Mouse (Mus musculus): ENCODE measurements around the gene Cars2. TPM values are rescaled to one million over a fixed set of nuclear protein-coding genes. Genes with fewer than 3 reads are reported as not detected.
"Not testable (repeated sequence)": the region's sequence is repeated elsewhere in the genome, so short reads cannot be mapped to it uniquely, and the experiment has no call there.

Cars2 gene
- polyA plus RNA-seq, 1 experiment from 2014 or later, result 21.6 TPM

- Histone ChIP-seq H3K4me2 (replicated peaks) (no peak overlapping the region), H3K27ac (no peak overlapping the region), H3K9me3 (no peaks in the 10 kb centered on the region), H3K9ac (no peak overlapping the region), H3K36me3 (peaks cover 14% of the 10 kb centered on the region), H3K4me3 (no peak overlapping the region), H3K4me1 (peaks cover 22% of the 10 kb centered on the region), H3K27me3 (0 out of 2 replicates have a peak, but pooled peaks cover 3% of the 10 kb centered on the region)
- ATAC-seq (ENCODE audit: insufficient number of reproducible peaks, insufficient read depth, low FRiP score, low TSS enrichment), result no peak
- 95% methylated on average over 4 of the region's 4 CpGs for WGBS
Observed at GRCm38 (mm10) chr8:11570742-11571141, 20.2 kb upstream of the Cars2 start.

DNA sequence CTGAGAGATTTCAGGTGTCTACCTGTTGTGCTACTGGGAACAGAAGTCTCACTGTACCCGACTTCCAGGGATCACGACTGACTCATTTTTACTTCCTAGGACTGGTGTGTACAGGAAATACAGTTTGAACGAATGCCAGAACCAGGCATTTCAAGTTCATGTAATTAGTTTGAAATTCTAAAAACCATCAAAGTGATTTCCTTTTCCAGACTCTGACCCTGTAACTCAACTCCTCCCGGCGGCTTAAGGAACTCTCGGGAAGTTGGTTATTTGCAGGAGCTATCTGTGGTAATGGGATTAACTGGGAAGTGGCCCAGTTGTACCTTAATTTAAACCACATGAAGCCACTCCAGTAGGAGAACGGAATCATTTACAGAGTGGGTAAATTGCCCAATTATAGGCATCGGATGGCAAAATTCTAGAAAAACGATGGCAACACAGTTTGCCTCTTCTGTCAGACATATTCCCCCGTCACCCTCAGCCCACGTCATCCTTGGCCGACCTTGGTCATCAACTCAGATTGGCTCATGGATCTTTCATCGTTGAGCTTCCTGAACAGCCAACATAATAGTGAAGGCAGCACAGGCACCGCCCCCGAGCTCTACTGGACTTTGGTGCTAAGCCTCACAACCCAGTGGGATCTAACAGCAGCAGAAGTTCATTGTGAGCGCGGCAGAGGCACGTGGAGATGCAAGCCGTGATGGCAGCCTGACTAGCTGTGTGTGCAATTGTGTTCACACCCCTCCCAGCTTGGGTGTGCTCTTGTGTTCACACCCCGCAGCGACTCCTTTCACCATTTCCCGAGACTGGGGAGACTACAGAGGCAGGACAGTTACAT, 18.9 kb upstream of the Cars2 start:
- ATAC-seq (ENCODE audit: insufficient number of reproducible peaks, insufficient read depth, low FRiP score, low TSS enrichment), result no peak
- H3K4me3 ChIP-seq, result no peak overlapping the region
- H3K27me3 ChIP-seq, result 0 out of 2 replicates have a peak, but pooled peaks cover 3% of the 10 kb centered on the region
- H3K4me1 ChIP-seq, result peaks cover 13% of the 10 kb centered on the region
- no peak overlapping the region for H3K27ac ChIP-seq
- 41% methylated on average over 22 of the region's 22 CpGs for WGBS
- H3K36me3 ChIP-seq, result peaks cover 26% of the 10 kb centered on the region
- H3K9me3 ChIP-seq, result no peaks in the 10 kb centered on the region
- H3K9ac ChIP-seq, result no peak overlapping the region
- H3K4me2 ChIP-seq (replicated peaks), result no peak overlapping the region

- H3K9me3 ChIP-seq; H3K27ac ChIP-seq; H3K27me3 ChIP-seq; ATAC-seq (ENCODE audit: insufficient number of reproducible peaks, insufficient read depth, low FRiP score, low TSS enrichment); H3K4me2 ChIP-seq (replicated peaks); H3K9ac ChIP-seq; H3K4me3 ChIP-seq: not testable (repeated sequence)
- peaks cover 39% of the 10 kb centered on the region for H3K36me3 ChIP-seq
- H3K4me1 ChIP-seq, result peaks cover 13% of the 10 kb centered on the region
- 88% methylated on average over 2 of the region's 2 CpGs for WGBS
Observed at GRCm38 (mm10) chr8:11568193-11568592, 17.6 kb upstream of the Cars2 start.

- H3K36me3 ChIP-seq, result peaks cover 55% of the 10 kb centered on the region
Observed at GRCm38 (mm10) chr8:11564721-11565120, 14.1 kb upstream of the Cars2 start.

GRCm38 (mm10) chr8:11564236-11564635, 13.7 kb upstream of the Cars2 start:
- Histone ChIP-seq H3K4me3 (no peak overlapping the region), H3K4me1 (peaks cover 8% of the 10 kb centered on the region), H3K9me3 (no peaks in the 10 kb centered on the region), H3K27me3 (no peaks in the 10 kb centered on the region), H3K9ac (no peak overlapping the region), H3K27ac (no peak overlapping the region), H3K4me2 (replicated peaks) (no peak overlapping the region), H3K36me3 (peaks cover 55% of the 10 kb centered on the region)
- 91% methylated on average over 5 of the region's 5 CpGs for WGBS
- ATAC-seq (ENCODE audit: insufficient number of reproducible peaks, insufficient read depth, low FRiP score, low TSS enrichment), result no peak

More at GRCm38 (mm10) chr8:11564721-11565120, 14.1 kb upstream of the Cars2 start:
- H3K27me3 ChIP-seq, result no peaks in the 10 kb centered on the region
- no peak overlapping the region for H3K9ac ChIP-seq
- H3K4me3 ChIP-seq, result no peak overlapping the region
- ATAC-seq (ENCODE audit: insufficient number of reproducible peaks, insufficient read depth, low FRiP score, low TSS enrichment), result no peak
- peaks cover 9% of the 10 kb centered on the region for H3K4me1 ChIP-seq
- 83% methylated on average over 7 of the region's 7 CpGs for WGBS
- H3K27ac ChIP-seq, result no peak overlapping the region
- H3K9me3 ChIP-seq, result no peaks in the 10 kb centered on the region
- no peak overlapping the region for H3K4me2 ChIP-seq (replicated peaks)

DNA sequence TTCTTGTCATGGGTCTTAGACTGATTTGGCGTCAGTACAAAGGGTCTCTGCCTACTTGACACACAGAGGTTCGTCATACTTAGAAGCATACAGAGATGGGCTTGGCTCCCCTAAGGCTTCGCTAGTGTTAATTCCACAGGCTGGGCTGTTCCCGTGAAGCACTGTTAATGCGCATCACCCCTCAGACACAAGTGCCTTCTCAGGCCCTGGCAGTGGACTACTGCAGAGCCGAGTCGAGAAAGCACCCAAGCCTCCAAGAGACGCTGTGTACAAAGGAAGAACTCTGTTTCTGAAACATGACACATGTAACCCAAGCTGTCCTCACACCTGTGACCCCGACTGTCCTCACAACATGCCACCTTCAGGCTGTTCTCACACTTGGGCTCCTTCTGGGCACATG, 9.6 kb upstream of the Cars2 start:
- Histone ChIP-seq H3K27me3 (no peaks in the 10 kb centered on the region), H3K9me3 (no peaks in the 10 kb centered on the region), H3K4me1 (peaks cover 9% of the 10 kb centered on the region), H3K4me2 (replicated peaks) (no peak overlapping the region), H3K4me3 (no peak overlapping the region), H3K27ac (no peak overlapping the region), H3K9ac (no peak overlapping the region), H3K36me3 (peaks cover 36% of the 10 kb centered on the region)
- ATAC-seq (ENCODE audit: insufficient number of reproducible peaks, insufficient read depth, low FRiP score, low TSS enrichment), result no peak
- WGBS, result 76% methylated on average over 9 of the region's 9 CpGs

- no peaks in the 10 kb centered on the region for H3K27me3 ChIP-seq
- H3K36me3 ChIP-seq, result peaks cover 29% of the 10 kb centered on the region
- peaks cover 12% of the 10 kb centered on the region for H3K4me1 ChIP-seq
- H3K9ac ChIP-seq, result no peak overlapping the region
- no peaks in the 10 kb centered on the region for H3K9me3 ChIP-seq
- no peak for ATAC-seq (ENCODE audit: insufficient number of reproducible peaks, insufficient read depth, low FRiP score, low TSS enrichment)
- WGBS, result 66% methylated on average over 3 of the region's 3 CpGs
- H3K4me2 ChIP-seq (replicated peaks), result no peak overlapping the region
- no peak overlapping the region for H3K27ac ChIP-seq
- H3K4me3 ChIP-seq, result no peak overlapping the region
Observed at GRCm38 (mm10) chr8:11559511-11559910, 8.9 kb upstream of the Cars2 start.

- Histone ChIP-seq H3K27me3 (no peaks in the 10 kb centered on the region), H3K9me3 (no peaks in the 10 kb centered on the region), H3K36me3 (peaks cover 14% of the 10 kb centered on the region), H3K27ac (peak overlapping the region; percentile 99), H3K9ac (peak overlapping the region; percentile 96), H3K4me1 (peaks cover 15% of the 10 kb centered on the region), H3K4me3 (peak overlapping the region; percentile 93), H3K4me2 (replicated peaks) (peak overlapping the region; percentile 64)
- WGBS, result under 1% methylated on average over 67 of the region's 67 CpGs
- ATAC-seq (ENCODE audit: insufficient number of reproducible peaks, insufficient read depth, low FRiP score, low TSS enrichment), result peak; percentile 84
Observed at GRCm38 (mm10) chr8:11557768-11558629, 7.4 kb upstream of the Cars2 start.

DNA sequence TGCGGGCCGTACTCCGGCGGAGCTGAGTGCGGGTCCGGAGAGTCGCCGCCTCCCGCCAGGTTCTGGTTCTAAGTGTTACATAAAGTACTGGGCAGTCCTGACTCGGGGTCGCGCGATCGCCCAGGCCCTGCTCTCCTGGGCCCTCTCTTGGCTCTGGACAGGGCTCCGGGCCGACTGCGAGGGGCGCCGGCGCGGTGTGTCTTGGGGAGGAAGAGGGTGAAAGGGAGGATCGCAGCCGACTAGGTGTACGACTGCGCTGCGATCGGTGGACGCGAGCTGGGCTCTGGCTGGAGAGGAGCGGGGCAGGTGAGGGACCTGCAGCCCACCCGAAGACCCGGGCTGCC, 6.8 kb upstream of the Cars2 start:
- peak overlapping the region; percentile 96 for H3K9ac ChIP-seq
- H3K4me1 ChIP-seq, result peaks cover 15% of the 10 kb centered on the region
- H3K27ac ChIP-seq, result peak overlapping the region; percentile 99
- no peaks in the 10 kb centered on the region for H3K27me3 ChIP-seq
- H3K36me3 ChIP-seq, result peaks cover 13% of the 10 kb centered on the region
- H3K4me3 ChIP-seq, result peak overlapping the region; percentile 93
- ATAC-seq (ENCODE audit: insufficient number of reproducible peaks, insufficient read depth, low FRiP score, low TSS enrichment), result no peak
- H3K9me3 ChIP-seq, result no peaks in the 10 kb centered on the region
- H3K4me2 ChIP-seq (replicated peaks), result peak overlapping the region; percentile 64
- under 1% methylated on average over 30 of the region's 32 CpGs for WGBS

DNA sequence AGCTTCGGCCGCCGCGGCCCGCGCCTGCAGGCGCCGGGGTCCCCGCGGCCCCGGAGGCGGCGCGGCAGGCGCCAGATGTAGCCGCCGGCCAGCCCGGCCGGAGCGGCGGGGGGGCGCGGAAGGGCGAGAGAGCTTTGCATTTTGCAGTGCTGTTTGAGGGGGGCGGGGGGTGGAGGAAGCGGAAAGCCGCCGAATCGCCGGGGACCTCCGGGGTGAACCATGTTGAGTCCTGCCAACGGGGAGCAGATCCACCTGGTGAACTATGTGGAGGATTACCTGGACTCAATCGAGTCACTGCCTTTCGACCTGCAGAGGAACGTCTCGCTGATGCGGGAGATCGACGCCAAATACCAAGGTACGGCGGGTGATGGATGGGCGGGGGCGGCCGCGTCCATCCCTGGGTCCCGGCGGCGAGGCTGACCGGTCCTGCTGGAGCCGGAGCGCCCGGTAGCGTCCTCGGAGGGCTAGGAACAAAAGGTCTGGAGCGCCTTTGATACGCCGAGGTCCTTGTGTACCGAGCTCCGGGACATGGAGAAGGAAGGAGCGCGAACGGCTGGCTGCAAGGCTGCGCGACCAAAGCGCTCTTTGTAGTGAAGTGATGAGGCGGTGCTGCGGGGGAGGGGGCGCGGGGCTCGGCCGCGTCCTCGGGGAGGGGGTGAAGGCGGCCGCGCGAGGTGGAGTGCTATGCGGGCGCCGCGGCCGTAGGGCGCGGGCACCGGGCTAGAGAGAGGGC, 6.3 kb upstream of the Cars2 start:
- Histone ChIP-seq H3K36me3 (peaks cover 8% of the 10 kb centered on the region), H3K4me1 (peaks cover 15% of the 10 kb centered on the region), H3K9ac (peak overlapping the region; percentile 96), H3K27ac (peak overlapping the region; percentile 99), H3K4me3 (peak overlapping the region; percentile 93), H3K27me3 (no peaks in the 10 kb centered on the region), H3K9me3 (no peaks in the 10 kb centered on the region), H3K4me2 (replicated peaks) (peak overlapping the region; percentile 64)
- 1% methylated on average over 81 of the region's 85 CpGs for WGBS
- ATAC-seq (ENCODE audit: insufficient number of reproducible peaks, insufficient read depth, low FRiP score, low TSS enrichment), result no peak
